Mouse (Mus musculus) lung, postnatal 14 days (tissue): Measurements from ENCODE around the gene Dock4.

Source experiments
- DNase-seq: peaks from one replicate; pipeline ENCODE4 v3.0.0; 2021

The Dock4 gene

DNA sequence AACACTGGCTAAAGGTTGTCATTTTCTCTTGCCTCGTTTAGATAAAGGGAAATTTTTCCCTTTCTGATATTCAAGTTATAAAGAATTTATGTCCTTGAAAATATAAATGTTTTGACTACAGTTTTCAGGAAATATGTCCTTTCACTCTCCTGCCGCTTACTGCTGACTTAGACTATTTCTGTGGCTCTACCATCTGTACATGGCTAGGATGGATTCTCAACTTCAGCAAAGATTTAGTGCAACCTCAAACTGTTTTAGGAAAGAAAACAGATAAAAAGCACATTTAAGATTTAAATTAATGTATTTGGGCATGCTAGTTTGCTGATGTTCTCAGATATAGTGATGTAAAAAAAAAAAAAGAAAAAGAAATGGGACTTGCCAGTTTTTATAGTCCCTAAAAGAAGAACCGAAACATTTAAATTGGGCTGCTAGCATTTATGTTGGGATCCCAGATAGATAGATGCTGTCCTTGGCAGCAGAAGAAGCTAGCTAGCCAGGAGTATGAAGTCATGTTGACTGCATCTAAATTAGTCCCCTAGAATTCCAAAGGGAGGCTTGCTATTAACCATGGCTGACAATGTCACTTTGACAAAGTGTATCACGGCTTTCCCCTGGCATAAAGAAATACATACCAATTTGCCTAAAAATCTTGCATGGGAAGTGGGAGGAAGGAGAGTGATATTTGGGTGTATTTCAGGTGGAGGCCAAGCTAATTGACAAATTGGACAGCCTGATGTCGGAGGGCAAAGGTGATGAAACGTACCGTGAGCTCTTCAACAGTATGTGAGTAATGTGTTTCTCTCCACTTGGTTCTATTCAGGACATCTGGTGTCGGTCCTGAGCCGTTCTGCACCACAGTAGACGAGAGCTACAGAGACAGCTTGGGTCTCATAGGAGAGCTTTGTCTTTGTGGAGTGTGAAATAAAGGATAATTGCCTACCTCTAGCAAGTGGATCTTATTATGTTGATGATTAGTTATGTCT is 343.9 kb downstream of the Dock4 start:
- DNase-seq = no peak

DNA sequence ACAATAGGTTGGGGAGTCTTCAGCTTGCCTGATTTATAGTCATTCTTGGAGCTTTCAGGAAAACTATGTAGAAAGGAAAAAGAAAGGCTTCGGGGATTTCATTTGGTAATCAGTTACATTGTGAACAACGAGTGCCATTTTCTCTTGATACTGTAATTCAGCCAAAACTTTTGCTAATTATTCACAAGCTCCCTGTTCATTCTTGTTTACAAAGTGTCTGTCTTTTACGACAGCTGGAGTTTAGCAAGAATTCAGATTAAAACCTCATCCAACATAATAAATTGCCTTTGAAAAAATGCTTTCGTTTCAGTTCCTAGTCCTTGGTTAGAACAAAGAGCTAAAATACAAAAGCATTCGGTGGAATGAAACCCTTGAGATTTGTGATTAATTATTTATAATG is 345.5 kb downstream of the Dock4 start:
- DNase-seq = no peak

DNA sequence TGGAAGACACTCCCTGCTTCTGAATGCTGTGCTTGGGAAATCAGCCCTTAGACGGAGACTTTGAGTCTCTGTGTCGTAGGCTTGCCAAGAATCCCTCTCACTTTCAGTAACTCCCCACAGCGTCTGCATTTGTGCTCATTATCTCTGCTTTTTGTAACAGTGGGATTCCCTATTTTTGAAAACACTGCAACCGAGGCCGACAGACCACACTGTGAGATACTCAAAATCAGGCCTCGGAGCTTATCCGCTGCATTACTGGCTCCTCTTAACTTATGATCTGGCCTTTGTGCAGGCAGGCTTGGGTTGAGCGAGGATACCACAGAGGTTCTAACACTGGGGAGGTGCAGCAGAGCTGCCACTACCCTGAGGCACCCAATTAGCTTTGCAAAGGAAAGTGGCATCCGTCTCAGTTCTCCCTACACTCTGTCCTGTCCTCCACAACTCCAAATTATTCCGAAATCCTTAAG is 346.5 kb downstream of the Dock4 start:
- DNase-seq = no peak

DNA sequence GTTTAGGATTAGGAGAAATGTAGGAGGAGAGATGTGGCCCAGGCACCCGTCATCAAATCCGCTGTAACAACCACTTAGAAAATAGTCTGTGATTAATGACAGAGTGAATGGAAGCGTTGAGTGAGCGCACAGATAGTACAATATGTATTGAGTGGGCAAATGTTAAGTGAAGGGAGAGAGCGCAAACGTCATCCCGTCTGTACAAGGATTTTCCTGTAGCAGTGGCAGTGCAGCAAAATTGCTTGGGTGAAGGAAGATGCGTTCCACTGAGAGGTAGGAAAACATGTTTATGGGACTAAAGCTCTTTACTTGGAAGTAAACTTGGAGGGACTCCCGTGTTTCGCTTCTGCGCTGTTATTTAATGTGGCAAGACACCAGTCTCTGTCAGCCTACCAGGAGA is 348.3 kb downstream of the Dock4 start:
- no peak for DNase-seq

DNA sequence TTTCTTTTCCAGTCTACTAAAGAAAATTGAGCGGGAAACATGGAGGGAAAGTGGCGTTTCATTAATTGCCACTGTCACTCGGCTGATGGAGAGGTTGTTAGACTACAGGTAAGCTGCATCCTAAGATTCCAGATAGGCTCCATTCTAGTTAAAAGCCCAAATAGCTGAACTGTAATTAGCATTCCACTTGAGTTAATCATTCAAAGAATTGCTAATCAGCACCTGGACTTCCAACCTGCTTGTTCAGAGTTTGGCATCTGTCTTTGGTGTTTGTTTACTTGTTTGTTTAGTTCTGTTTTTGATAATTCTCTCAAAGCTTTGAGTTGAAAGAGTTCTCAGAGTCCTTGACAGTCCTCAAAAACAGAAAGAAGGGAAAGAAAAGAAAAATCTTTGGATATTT is 349.0 kb downstream of the Dock4 start:
- no peak for DNase-seq

DNA sequence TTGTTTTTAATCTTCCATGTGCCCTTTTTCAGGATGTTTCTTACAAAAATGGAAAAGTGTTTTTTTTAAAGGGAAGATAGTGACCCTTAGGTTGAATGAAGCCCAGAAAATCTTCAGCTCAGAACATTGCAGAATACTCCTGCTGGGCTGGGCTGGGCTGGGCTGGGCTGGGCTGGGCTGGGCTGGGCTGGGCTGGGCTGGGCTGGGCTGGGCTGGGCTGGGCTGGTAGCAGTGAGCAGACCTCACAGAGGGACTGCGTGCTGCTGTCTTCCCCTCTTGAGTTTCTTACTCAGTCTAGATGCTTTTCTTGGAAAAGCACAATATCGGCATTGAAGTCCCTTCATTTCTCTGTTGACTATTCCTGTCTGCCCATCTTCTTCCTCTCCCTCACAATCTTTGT is 350.0 kb downstream of the Dock4 start:
- no peak for DNase-seq

DNA sequence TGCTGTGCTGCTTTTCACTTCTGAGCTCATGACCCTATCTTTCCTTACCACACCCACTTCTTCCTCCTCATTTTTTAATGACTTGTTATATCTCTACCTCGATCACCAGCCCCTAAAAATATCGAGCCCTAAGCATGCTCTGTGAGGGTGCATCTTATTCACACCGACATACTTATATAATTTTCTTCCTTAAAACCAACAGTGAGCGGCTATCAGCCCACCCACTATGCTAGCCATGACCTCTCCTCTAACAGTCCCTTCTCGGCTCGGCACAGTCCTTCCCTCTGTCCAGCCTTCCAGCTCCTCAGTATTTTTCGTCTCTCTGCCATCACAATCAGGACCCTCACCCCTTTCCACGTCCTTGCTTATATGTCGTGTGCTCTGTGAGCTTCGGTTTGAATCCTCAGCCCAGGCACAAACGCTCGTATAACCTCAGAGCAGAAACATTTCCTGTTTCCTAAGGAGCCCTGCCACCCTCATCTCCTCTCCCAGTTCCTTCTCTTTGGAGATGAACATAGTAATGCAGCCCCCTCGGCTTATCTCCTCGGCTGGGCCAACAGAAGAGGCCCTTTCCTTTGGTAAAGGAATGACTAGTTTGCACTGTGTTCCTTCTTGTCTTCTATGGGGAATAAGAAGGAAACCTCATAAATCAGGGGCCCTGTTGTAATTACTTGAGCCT is 351.2 kb downstream of the Dock4 start:
- no peak for DNase-seq

DNA sequence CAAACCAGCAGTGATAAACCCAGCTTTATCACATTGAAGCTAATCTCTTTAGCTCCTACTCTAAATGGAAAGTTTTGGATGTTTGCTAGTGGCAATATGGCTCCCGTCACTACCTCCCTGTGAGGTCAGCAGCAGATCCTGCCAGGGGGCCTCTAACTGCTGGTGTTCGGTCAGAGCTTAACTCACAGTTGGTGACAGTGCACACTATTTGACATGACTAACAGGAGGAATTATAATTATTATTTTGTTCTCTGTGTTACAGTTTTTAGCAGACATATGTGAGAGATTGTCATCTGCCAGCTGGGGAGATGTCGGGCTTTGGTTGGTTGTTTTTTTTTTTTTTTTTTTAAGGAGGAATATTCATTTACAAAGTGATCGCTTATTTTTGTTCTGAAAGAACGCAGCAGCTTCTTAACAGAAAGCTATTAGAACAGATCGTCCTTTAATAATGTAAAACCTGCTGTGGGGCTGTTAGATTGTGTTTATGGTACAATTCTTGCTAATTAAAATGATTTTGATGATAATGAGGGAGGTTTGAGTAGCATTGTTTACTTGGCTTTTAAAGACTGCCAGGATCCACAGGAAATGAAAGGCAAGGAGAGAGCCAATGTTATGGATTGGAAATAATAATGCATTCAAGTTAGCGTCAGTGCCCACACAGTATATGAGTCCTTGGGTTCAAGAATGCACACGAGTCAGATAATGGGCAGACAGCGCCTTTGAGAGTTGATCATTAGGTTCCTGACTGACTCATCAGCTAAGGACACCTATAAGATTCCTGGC is 352.0 kb downstream of the Dock4 start:
- DNase-seq = no peak

DNA sequence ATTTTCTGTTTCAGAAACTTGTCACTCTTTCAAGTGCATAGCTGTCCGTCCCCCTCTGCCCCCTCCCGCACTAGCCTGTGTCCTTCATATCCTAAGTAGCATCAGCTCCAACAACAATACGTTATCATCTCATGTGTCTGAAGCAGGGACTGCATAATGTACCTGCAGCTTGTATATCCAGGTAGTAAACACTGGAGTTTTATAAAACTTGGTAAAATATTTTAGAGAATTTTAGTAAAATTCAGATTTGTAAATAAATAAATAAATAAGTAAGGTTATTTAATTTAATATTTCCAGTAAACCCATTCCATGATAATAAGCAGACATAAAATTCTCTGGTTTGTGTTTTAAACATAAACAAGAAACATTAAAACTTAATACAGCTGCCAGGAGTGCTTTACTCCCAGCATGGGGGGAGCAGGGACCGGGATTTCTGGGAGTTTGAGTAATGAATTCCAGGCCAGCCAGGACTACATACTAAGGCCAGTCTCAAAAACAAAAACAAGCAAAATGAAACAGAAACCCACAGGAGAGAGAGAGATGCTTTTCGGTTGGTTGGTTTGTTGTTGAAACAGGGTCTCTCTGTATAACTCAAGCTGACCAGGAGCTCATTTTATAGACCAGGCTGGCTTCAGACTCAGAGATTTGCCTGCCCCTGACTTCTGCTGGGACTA is 352.7 kb downstream of the Dock4 start:
- no peak for DNase-seq

DNA sequence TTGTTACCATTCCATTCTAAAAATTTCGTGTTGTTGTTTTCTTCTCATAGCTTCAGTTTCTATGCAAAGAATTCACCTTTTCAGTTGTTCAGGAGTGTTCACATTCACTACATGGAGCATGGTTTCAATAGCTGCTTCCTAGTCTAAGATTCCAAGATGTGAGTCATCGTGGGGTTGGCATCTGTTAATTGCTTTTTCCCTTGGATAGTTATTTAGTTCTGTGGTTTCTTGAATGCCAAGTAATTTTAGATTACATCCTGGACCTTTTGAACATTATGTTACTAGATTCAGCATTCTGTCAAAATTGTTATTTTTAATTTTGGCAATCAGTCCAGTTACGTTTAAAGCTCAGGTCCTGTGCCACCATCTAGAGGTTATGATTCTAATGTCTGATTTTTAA is 355.7 kb downstream of the Dock4 start:
- DNase-seq = no peak

DNA sequence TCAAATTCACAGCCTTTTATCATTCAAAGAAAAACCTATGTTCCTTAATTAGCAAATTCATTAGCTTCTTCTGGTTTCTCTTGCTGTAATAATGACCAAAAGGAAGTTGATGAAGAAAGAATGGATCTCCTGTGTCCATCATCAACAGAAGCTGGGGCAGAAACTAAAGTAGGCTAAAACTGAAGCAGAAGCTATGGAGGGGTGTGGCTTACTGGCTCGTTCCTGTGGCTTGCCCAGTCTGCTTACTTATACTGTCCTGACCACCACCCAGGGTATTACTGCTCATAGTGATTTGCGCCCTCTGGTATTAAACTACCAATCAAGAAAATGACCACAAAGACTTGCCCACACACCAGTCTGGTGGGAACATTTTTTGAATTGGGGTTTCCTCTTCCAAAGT is 359.5 kb downstream of the Dock4 start:
- DNase-seq = no peak

DNA sequence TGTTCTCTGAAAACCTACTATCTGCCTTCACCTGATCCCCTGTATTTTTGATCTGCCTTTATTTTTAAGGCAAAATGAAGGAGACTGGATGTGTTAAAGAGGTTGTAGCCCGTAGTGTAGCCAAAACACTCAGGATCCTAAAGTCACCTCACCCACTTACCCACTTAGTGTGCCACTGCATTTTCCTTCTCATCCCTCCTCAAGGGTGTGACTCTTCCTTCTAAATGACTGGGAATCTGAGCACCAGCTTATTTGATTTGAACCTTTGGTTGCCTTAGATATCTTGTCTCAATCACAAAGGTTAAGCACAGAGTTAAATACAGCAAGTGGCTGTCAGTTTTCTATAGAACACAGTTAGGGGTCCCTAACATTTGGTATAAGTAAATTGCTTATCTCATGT is 362.2 kb downstream of the Dock4 start:
- DNase-seq = no peak

DNA sequence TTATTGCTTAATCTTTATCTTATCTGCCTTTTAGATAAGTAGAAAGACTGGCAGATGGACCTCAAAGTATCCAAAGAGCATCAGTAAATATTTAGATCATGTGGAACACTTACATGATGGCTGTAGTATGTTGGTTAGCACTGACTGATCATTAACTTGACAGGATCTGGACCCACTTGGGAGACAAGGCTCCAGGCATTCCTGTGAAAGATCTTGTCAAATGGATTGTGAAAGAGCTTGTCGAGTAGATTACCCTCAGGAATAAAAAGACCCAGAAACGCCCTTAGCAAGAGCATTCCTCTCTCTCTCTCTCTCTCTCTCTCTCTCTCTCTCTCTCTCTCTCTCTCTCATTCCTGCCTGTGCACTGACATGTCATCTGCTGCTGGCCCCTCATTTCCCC is 367.7 kb downstream of the Dock4 start:
- DNase-seq = no peak

DNA sequence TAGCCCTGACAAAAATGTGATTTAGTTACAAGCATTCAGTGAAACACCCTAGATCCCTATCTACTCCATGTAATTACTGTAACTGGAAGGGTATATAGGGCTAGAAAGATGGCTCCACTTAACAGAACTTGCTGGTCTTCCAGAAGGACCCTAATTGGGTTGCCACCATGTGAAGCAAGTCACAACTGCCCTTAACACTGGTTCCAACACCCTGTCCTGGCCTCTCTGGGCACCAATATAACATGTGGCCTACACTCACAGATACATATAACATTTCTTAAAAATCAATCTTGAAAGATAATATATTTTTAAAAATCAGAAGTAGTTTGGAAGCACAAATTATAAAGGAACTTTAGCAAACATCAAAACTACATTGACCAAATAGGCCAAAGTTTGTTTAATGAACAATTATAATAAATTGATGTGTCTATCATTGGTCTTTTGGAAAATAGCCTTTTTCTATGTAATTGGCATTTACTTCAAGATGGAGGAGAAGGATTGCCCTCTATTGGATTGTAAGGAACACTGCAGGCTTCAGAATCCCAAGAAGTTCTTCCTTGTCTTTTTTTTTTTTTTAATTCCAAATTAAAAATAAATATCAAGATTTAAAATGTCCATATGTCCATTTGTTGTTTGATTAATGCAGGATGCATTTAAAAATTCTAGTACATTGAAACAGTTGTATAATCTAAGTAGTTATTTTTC is 369.1 kb downstream of the Dock4 start:
- no peak for DNase-seq

DNA sequence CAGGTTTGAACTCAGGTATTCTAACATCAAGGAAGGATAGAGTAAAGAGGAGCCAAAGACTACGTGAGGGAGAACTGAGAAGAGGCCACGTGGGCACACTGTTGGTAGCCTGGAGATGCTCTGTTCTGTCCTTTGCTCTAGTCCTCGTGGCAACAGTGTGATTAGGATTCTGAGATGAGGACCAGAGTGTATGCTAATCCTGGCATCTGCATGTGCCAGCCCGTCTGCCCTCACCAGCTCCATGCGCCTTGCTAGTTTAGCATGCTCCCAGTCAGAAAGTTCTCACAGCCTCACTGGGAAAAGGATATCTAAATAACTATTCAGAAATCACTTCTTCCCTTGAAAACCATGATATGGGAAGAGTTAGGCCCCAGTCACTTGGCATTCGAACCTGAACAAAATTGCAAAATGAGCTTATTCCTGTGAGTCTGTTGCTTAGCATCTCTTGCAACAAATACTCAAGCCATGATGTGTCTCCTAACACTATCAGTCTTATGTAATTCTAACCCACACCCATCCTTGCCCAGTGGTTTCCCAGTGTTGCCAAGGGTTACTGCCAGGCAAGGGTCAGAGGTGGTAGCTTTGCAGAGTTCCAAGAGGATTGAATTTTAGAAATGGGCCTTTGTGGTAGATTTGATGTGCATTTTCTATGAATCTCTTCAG is 372.4 kb downstream of the Dock4 start:
- no peak for DNase-seq

DNA sequence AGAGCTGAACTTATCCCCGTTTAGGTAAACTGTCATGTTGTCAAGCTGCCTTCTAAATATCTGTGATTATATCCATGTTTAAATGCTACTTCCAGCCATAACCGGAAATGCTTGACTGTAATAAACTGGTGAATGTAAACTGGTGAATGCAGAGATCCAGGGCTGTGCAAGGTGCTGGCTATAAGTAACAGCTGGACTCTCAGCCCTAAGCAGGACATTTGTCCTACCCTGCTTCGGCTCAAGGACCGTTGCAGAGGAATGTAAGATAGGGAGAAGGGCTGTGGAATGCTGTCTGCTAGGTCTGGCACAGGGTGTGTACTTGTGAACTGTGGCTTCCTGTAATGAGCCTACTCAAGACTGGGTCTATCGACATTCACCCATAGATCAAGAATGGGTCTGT is 377.9 kb downstream of the Dock4 start:
- DNase-seq = no peak

DNA sequence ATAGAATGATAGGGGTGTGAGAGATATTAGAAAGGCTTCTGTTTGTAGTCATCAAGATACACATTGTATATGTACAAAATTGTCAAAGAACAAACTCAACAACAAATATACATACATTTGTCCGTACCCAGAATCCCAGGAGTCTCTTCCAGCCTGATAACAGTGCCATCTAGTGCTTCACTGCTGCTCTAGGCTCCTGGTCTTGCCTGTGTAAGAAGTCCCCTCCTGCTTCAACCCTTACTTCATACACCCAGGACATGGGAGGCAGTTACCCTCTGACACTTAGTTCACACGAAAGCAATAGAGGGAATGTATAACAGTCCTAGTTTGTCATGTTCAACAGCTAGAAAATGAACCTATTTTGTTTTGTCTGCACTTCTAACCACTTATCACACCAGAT is 378.5 kb downstream of the Dock4 start:
- DNase-seq = peak; percentile 28

DNA sequence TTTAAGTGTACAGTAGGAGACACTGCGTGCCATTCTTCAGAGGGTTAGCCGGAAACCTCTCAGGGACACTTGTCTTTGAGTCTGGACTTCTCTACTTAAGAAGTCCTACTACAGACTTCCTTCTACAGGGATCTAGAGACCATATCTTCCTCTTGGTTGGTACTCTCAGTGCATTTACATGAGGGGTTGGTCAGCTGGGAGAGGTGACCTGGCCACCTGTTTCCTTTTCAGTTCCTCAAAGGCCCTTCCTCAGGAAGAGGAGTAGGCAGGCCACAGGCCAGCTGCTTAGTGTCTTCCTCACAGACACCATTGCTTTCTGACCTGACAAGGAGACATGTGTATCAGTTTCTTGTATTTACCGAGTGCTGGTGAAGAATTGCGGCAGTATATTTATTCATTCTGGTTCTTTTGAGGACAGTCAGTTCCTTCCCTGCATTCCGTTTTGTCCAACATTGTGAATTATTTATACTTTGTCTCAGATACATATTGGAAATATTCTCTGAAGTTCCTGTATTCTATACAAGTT is 380.2 kb downstream of the Dock4 start:
- DNase-seq = peak; percentile 32

DNA sequence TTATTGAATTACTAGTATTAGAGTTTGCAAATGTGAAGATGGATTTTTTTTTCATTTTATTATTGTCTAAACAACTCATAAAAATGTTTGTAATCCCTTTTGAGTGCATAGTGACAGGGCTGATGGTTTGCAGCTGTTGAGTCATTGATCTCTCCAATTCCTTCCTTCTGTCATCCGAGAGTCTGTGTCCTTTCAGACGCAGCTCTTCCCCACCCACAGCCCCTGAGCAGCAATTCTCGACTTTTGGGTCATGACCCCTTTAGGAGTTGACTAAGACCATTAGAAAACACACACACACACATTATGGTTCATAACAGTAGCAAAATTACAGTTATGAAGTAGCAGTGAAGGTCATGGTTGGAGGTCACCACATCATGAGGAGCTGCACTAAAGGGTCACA is 380.7 kb downstream of the Dock4 start:
- DNase-seq = peak; percentile 70

DNA sequence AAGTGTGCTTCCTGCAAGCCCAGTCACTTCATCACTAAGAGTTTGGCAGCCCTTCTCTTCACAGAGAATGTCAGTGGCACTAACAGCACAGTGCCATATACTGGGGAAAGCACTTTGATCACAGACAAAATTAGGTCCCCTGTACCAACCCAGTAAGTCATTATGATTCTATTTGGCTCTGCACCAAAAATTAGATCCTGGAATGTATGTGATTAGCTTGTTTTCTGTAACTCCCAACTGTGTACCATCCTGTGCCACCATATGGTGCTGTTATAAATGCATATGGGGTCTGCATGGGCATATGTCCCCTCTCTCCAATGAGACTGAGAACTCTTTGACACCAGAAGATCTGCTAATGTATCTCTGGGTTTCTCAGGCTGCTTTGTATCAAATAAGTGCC is 382.3 kb downstream of the Dock4 start:
- no peak for DNase-seq

DNA sequence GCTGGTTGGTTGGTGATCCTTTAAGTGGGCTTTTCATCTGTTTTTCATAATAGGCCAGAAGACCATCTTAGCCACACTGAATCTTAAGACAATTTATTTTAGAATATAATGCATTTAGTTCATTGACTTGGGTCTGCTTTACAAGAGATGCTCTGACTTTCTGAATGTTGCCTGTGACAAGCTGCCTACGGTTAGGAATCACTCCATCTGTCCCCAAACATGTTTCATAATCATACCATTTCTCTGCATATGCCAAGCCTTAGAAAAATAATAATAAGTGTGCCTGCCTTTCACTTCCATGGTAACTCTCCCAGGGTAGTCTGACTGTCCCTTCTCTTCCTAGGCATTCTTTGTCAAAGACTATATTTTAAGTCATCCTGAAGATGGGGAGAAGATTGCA is 383.5 kb downstream of the Dock4 start:
- no peak for DNase-seq
